Mouse (Mus musculus) olfactory bulb, adult 2 months (tissue): Measurements from ENCODE around the gene Sf3b4. TPM values are rescaled to one million over a fixed set of nuclear protein-coding genes. Genes with fewer than 3 reads are reported as not detected.
"Not testable (repeated sequence)": the region's sequence is repeated elsewhere in the genome, so short reads cannot be mapped to it uniquely, and the experiment has no call there.

Experiments
- H3K27ac ChIP-seq: fragments of 200-500 bp; 2 replicates; pipeline ENCODE4 v1.5.1; 2012; ENCODE audit warnings: low read depth, low read length; ENCODE audit not compliant: insufficient read depth
- H3K4me1 ChIP-seq: fragments of 200-500 bp; 2 replicates; pipeline ENCODE4 v1.6.1; 2012; ENCODE audit warnings: low read length; ENCODE audit not compliant: control insufficient read depth, insufficient read depth
- H3K4me3 ChIP-seq: fragments of 200-500 bp; 2 replicates; pipeline ENCODE4 v1.5.1; 2012; ENCODE audit warnings: mild to moderate bottlenecking, low read depth, low read length, moderate library complexity; ENCODE audit not compliant: insufficient read depth
- CTCF ChIP-seq: fragments of 200-500 bp; IDR thresholded peaks from 2 replicates; pipeline ENCODE4 v1.5.1; 2012; ENCODE audit warnings: low read depth, mild to moderate bottlenecking, low read length, moderate library complexity; ENCODE audit not compliant: insufficient read depth
- POLR2A ChIP-seq: fragments of 200-500 bp; IDR thresholded peaks from 2 replicates; pipeline ENCODE4 v1.6.1; 2012; ENCODE audit warnings: mild to moderate bottlenecking, low read depth, low read length, moderate library complexity; ENCODE audit not compliant: insufficient read depth
- WGBS: fragments of 180-500 bp; shearing (Covaris S2); methylation state at CpG from one replicate; pipeline ENCODE4 v1.1.7; 2018; 5-methylcytosine and 5-hydroxymethylcytosine counted together
- polyA plus RNA-seq: library from polyadenylated mRNA; stranded (reverse); fragments of >200 nt; gene quantifications from 2 replicates; pipeline ENCODE4 v1.2.4, GENCODE M21; 2012; ENCODE audit warnings: low replicate concordance; ENCODE audit not compliant: missing spikeins, insufficient read depth, insufficient read length

The Sf3b4 gene
- polyA plus RNA-seq, 1 experiment = not detected

GRCm38 (mm10) chr3:96170976-96171545 is 1.1 kb upstream of the Sf3b4 start:
- TF ChIP-seq POLR2A (no peak), CTCF (no peak)
- peak overlapping the region; percentile 94 for H3K27ac ChIP-seq
- 0 out of 2 replicates have a peak overlapping the region, but pooled peaks have one; percentile 6 for H3K4me3 ChIP-seq
- H3K4me1 ChIP-seq = peaks cover 29% of the 10 kb centered on the region
- 45% methylated on average over 10 of the region's 10 CpGs for WGBS

DNA sequence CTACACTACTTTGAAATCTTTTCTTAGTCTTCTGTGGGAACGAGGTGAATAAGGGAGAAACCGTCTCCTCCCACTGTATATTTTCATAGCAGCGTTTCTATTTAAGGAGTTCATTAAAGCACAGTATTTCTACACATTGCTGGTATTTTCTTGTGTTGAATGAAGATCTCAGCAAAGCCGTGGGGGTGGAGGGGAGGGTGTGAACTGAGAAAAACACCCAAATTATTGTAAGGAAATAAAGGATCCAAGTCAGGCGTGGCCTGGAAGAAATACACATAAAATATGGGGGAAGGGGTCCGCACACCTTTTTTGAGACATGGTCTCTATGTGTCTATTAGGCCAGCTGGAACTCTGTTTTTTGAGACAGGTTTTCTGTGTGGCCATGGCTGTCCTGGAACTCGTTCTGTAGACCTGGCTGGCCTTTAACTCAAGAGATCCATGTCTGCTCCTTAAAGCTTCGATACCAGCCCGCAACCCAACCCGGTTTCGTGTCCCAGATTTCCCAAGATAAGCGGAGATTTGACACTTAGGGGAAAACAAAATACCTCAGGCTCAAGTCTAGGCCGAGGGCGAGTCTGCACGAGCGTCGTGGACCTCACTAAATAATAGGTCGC is 442 bp upstream of the Sf3b4 start:
- WGBS = 6% methylated on average over 18 of the region's 18 CpGs
- Histone ChIP-seq H3K4me3 (peak overlapping the region; percentile 68), H3K27ac (peak overlapping the region; percentile 94), H3K4me1 (peaks cover 29% of the 10 kb centered on the region)
- TF ChIP-seq CTCF = no peak
- TF ChIP-seq POLR2A = no peak

GRCm38 (mm10) chr3:96173185-96173584 is 1.1 kb downstream of the Sf3b4 start:
- H3K4me1 ChIP-seq = peaks cover 29% of the 10 kb centered on the region
- no peak overlapping the region for H3K27ac ChIP-seq
- TF ChIP-seq POLR2A (no peak), CTCF (no peak)
- H3K4me3 ChIP-seq = peak overlapping the region; percentile 68
- 29% methylated on average over 7 of the region's 7 CpGs for WGBS

DNA sequence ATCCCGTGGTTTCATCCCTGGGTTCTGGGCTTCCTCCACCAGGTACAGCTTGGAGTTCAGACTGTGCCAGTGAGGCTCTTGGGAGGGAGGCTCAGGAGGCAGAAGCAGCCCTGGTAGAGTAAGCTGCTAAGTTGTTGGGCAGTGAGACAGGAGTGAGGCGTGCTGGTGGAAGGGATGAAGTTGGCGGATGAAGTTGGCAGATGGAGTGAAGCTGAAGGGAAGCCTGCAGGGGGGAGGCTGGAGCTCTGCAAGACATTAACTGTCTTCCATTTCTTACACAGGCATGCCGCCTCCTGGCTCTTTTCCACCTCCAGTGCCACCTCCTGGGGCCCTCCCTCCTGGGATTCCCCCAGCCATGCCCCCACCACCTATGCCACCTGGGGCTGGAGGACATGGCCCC is 1.9 kb downstream of the Sf3b4 start:
- peaks cover 22% of the 10 kb centered on the region for H3K4me1 ChIP-seq
- WGBS = 63% methylated on average over 4 of the region's 4 CpGs
- H3K27ac ChIP-seq, H3K4me3 ChIP-seq: not testable (repeated sequence)

DNA sequence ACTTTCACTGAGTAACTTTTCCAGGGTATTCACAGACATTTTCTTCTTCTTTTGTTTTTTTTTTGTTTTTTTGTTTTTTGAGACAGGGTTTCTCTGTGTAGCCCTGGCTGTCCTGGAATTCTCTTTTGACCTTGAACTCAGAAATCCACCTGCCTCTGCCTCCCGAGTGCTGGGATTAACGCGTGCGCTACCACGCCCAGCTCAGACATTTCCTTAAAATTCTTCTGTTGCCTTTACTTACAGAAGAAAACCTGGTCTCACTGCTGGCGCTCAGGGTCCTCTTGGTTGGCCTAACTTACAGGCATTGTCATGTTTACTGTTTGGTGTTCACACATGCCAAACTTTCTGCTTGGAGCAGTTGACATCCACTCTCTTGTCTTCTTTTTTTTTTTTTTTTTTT is 3.1 kb downstream of the Sf3b4 start:
- no peak overlapping the region for H3K27ac ChIP-seq
- no peak for TF ChIP-seq CTCF
- no peak for TF ChIP-seq POLR2A
- 95% methylated on average over 6 of the region's 6 CpGs for WGBS
- no peak overlapping the region for H3K4me3 ChIP-seq
- peaks cover 19% of the 10 kb centered on the region for H3K4me1 ChIP-seq

DNA sequence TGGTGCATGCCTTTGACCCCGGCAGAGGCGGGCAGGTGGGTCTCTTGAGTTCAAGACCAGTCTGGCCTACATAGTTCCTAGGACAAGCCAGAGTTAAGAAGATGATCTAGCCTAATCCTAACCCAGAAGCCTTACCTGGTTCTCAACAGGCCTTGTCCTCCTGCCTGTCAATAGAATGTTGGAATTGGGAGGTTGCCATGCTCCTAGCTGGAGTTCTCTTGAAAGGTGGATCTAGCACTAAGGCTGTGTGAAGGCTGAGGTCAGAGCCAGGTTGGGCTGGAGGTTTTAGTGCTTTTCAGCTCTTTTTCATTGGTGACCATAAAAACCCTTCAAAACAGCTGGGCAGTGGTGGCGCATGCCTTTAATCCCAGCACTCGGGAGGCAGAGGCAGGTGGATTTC is 6.3 kb downstream of the Sf3b4 start:
- WGBS = 96% methylated on average over 4 of the region's 4 CpGs
- H3K4me3 ChIP-seq = no peak overlapping the region

DNA sequence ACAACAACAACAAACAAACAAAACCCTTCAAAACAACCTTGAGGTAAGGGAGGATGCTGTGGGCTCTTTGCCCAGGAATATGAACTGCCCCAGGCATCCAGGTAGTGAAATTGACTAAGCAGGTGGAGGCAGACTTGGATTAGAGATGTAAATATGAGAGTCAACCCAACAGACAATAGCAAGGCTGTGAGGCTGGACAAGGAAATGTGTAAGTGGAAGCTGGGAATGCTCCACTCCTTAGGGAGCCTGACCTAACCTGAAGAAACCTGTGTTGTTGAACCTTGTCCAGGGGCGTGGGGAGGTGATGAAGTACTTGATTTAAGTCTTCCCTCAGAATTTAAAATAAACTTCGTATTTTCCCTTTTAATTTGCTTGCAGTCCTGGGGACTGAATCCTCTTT is 6.8 kb downstream of the Sf3b4 start:
- Histone ChIP-seq H3K4me1 (peaks cover 8% of the 10 kb centered on the region), H3K27ac (no peak overlapping the region), H3K4me3 (no peak overlapping the region)
- no peak for TF ChIP-seq CTCF
- no peak for TF ChIP-seq POLR2A
- 86% methylated on average over 2 of the region's 2 CpGs for WGBS

More for the DNA sequence above, 6.3 kb downstream of the Sf3b4 start:
- no peak for TF ChIP-seq CTCF
- TF ChIP-seq POLR2A = no peak
- Histone ChIP-seq H3K4me1 (peaks cover 6% of the 10 kb centered on the region; the same call in 1 of the 2 replicates), H3K27ac (no peak overlapping the region)

DNA sequence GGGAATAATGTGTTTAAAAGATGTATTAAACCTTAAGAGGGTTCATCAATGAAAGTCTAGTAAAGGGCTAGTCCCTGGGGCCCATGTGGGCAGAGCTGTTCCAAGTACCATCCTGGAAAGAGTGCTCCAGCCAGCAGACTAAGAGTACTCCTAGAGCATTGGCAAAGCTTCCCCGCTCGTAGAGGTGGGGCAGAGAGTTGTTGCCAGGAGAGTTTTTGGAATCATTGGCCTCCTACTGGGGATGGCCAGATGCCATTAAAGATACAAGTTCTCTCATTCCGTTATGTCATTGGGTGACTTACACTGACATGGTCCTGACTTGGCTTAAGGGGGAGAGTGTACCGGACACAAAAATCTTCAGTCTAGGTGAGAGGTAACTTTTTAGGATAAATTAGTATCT is 7.4 kb downstream of the Sf3b4 start:
- Histone ChIP-seq H3K4me1 (peaks cover 7% of the 10 kb centered on the region), H3K4me3 (no peak overlapping the region), H3K27ac (no peak overlapping the region)
- WGBS = 46% methylated on average over 4 of the region's 4 CpGs
- TF ChIP-seq CTCF = no peak
- TF ChIP-seq POLR2A = no peak

- peaks cover 17% of the 10 kb centered on the region for H3K4me1 ChIP-seq
- WGBS = 1% methylated on average over 21 of the region's 23 CpGs
- no peak for TF ChIP-seq CTCF
- peak; percentile 73 for TF ChIP-seq POLR2A
- H3K4me3 ChIP-seq = peak within 1 kb of the TSS; percentile 91
- H3K27ac ChIP-seq = peak within 1 kb of the TSS; percentile 97
These were observed 8.8 kb downstream of the Sf3b4 start, which contains the start of gene Sv2a for GRCm38 (mm10) chr3:96180727-96181477. TSS of gene Sv2a (plus strand) at chr3:96181151.
